Mouse (Mus musculus) heart, adult 8-10 months (tissue): ENCODE results near the gene Zfp729a. TPM values are rescaled to one million over a fixed set of nuclear protein-coding genes. Genes with fewer than 3 reads are reported as not detected.
A peak's percentile ranks its signal among the peaks of the same experiment; 100 is the strongest.
"Not testable (repeated sequence)": the region's sequence is repeated elsewhere in the genome, so short reads cannot be mapped to it uniquely, and the experiment has no call there.

Experiments used
- DNase-seq: peaks from one replicate; pipeline ENCODE4 v3.0.0; 2022; ENCODE audit warnings: low spot score
- total RNA-seq, 4 experiments: library from RNA; stranded (reverse); gene quantifications; 2 replicates each; pipeline ENCODE4 v1.2.4; 2022

Gene Zfp729a
- total RNA-seq: 1 to 10 TPM; 3.9 to 5.5 (median 5.0) TPM

- peak; percentile 96 for DNase-seq
These were observed at the start of gene Zfp729a, which contains the start of gene Gm49345 for GRCm38 (mm10) chr13:67637294-67638007. Gene Zfp729a, minus strand, starts transcription at chr13:67637791. Gene Gm49345, minus strand, starts transcription at chr13:67637769.

- DNase-seq: no peak
These were observed 49.4 kb upstream of the Zfp729a start, which contains the start of gene Zfp738 for GRCm38 (mm10) chr13:67686971-67687370. Gene Zfp738, minus strand, starts transcription at chr13:67687071.

DNA sequence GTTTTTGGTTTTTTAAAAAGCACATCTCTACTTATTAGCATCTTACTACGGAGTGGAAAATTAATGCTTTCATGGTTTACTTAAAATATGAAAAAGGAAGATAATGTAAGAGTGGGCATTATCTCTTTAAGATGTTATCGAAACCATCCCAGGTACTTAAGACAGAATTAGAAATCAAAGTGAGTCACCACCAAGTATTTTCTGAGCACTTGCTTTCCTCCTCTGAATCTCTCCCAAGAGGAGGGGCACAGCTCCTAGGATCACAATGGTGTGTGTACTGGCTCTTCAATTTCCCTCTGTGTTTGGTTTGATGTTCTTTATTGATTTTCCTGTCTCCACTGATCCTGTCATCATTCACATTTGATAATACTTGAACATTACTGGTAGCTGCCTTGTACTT is 46.2 kb upstream of the Zfp729a start:
- not testable (repeated sequence) for DNase-seq

GRCm38 (mm10) chr13:67682959-67683735 is 45.6 kb upstream of the Zfp729a start:
- peak; percentile 92 for DNase-seq

DNA sequence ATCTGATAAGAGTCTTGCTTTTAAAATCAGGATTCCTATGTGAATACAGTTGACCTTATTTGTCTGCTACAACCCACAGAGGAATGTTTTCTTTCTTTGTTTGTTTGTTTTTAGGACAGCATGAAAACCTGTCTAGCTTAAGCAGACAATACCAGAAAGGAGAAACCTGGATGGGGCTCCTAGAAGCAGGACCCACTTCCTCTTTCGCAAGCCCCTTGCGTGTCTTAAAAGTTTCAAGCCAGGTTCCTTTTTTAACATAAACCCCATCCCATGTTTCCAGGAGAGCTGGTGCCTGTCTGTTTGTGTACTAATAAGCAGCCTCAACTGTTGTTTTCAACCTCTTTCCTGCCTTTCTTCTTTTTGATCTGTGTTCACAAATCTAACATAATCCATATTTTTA is 37.3 kb upstream of the Zfp729a start:
- DNase-seq: no peak

DNA sequence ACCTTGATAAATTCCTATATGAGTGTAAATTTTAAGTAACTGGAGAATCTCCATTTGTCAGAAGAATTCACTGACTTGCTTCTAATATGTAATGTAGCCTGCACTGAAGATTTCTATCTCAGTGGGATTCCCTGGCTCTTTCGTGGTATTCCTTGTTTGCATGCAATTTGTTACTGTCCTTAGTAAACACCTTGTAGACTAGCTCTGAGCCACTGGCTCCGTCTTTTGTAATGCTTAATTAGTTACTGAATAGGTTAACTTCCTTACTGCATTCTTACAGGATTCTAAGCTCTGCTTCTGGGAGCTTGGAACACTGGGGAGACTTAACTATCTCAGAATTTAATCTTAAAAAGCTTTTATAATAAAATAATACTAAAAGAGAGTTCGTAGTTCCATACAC is 14.9 kb upstream of the Zfp729a start:
- DNase-seq: no peak

GRCm38 (mm10) chr13:67610108-67610507 is 27.5 kb downstream of the Zfp729a start:
- DNase-seq: no peak

DNA sequence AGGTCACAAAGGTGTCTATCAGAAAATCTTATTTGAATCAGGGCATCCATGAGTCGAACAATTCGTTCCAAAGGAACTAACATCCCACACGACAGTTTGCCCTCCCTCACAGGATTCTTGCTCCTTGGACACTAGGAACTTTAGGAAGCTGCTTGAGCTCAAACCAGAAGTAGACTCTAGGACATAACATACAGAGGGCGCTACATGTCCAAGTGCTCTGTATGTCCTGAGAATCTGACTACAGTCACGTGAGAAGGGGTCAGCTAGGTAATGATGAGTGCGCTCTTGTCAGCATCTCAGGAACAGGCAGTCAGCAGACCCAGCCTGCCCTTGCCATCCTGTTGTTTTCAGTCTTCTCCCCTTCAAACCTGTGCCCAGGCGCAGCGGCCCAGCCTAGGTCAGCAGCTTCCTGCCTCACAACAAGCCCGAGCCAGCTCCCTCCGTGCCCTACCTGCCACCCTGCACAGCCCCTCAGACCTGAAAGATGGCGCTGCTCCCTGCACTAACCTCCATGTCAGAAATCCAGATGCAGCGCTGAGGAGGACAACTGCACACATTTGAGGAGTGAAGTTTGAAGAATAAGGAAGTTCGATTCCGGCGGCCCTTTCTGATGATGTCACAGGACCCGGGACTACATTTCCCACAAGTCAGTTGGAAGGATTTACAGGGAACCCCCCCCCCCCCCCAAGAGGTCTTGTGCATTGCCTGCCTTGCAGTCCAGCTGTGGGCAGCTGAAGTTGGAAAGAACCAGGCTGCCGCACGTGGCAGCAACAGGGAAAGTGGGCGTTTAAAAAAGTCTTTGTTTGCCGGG is 28.3 kb downstream of the Zfp729a start, which contains the start of gene Zfp729b:
Gene Zfp729b, minus strand, starts transcription at position 642 of the 811 bp plus-strand sequence.
- peak; percentile 93 for DNase-seq

- DNase-seq: no peak
These were observed 64.9 kb downstream of the Zfp729a start for GRCm38 (mm10) chr13:67572591-67573189.

Other genes with a start within 250 kb of the Zfp729a start
- 1 to 10 TPM; 1.3 to 3.5 (median 1.8) TPM for gene Zfp429, start 238.0 kb downstream of the Zfp729a start, total RNA-seq
- gene Zfp459, start 216.4 kb downstream of the Zfp729a start, total RNA-seq: 1 to 10 TPM in 1 of 4 experiments, under 1 TPM in 3; 0.29 to 1.2 (median 0.75) TPM
- 10 to 100 TPM in 1 of 4 experiments, 1 to 10 TPM in 3; 6.3 to 11.4 (median 7.3) TPM for gene Zfp874a, start 186.2 kb downstream of the Zfp729a start, total RNA-seq
- gene Zfp874b, start 153.5 kb downstream of the Zfp729a start, total RNA-seq: 10 to 100 TPM; 11.5 to 18.0 (median 13.9) TPM
- gene Zfp58, start 137.2 kb downstream of the Zfp729a start, total RNA-seq: 1 to 10 TPM; 3.6 to 4.5 (median 4.0) TPM
- gene Gm26965, start 111.6 kb downstream of the Zfp729a start, total RNA-seq: 1 to 10 TPM in 1 of 4 experiments, under 1 TPM in 1, not detected in 2; 0.20 to 1.3 TPM
- 1 to 10 TPM; 6.9 to 8.9 (median 7.9) TPM for gene Zfp87, start 111.6 kb downstream of the Zfp729a start, total RNA-seq
- gene Zfp748, start 84.0 kb downstream of the Zfp729a start, total RNA-seq: 1 to 10 TPM; 2.8 to 4.9 (median 4.0) TPM
- gene Zfp729b, start 28.1 kb downstream of the Zfp729a start, total RNA-seq: 1 to 10 TPM; 3.4 to 4.2 (median 3.8) TPM
- 1 to 10 TPM in 1 of 4 experiments, under 1 TPM in 3; 0.33 to 2.4 (median 0.39) TPM for gene Gm49345, start within 50 bp of the Zfp729a start, total RNA-seq
- gene Zfp738, start 49.3 kb upstream of the Zfp729a start, total RNA-seq: 1 to 10 TPM; 3.6 to 6.2 (median 4.6) TPM
- 1 to 10 TPM; 5.2 to 6.5 (median 5.7) TPM for gene Zfp65, start 91.4 kb upstream of the Zfp729a start, total RNA-seq
- gene Zfp85, start 117.4 kb upstream of the Zfp729a start, total RNA-seq: 1 to 10 TPM; 2.0 to 2.5 (median 2.3) TPM
- 1 to 10 TPM in 3 of 4 experiments, under 1 TPM in 1; 1.00 to 2.0 (median 1.5) TPM for gene Zfp493, start 141.9 kb upstream of the Zfp729a start, total RNA-seq
- 1 to 10 TPM; 1.3 to 2.9 (median 2.2) TPM for gene Zfp273, start 175.9 kb upstream of the Zfp729a start, total RNA-seq
- under 1 TPM in 3 of 4 experiments, not detected in 1; 0.66 to 0.75 (median 0.72) TPM for gene Gm10037, start 193.3 kb upstream of the Zfp729a start, total RNA-seq
- gene BC048507, start 225.5 kb upstream of the Zfp729a start, total RNA-seq: under 1 TPM in 1 of 4 experiments, not detected in 3; 0.47 TPM